Mouse (Mus musculus): ENCODE measurements at regions not wholly inside any gene's neighbourhood (a gene's known extent, or its start where the extent isn't known, plus 50 kb on each side); places are given as distances from the start of the nearest gene placed in this dataset.
"Not testable (repeated sequence)": the region's sequence is repeated elsewhere in the genome, so short reads cannot be mapped to it uniquely, and the experiment has no call there.

DNA sequence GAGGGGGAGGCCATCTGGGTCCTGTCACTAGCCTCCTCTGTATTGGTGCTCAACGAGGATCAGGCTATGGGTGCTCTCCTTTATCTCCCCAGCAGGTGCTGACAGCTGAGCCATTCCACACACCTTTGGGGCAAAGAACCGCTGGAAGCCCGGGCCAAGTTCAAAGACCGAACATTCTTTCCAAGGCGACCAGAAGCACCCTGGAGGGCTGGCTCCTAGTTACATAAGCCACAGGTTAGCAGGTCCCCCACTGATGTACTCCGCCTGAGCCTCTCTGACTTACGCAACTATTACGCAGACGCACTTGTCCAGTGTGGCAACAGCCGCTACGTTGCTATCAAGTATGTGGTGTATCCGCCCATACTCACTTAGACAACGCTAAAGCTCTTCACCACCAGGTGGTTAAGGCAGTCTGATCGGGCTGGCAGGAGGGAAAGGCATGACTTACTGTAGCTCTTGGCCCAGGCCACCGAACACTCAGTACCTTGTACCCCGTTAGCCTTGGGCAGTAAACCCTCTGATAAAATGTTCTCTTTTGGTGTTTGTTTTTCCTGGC, 69.2 kb downstream of the Gm33543 start:
- ATAC-seq (ENCODE audit: low TSS enrichment) = no peak

- no peak for ATAC-seq (ENCODE audit: low TSS enrichment)
These were observed 69.8 kb downstream of the Gm33543 start for GRCm38 (mm10) chr10:95772811-95773424.

DNA sequence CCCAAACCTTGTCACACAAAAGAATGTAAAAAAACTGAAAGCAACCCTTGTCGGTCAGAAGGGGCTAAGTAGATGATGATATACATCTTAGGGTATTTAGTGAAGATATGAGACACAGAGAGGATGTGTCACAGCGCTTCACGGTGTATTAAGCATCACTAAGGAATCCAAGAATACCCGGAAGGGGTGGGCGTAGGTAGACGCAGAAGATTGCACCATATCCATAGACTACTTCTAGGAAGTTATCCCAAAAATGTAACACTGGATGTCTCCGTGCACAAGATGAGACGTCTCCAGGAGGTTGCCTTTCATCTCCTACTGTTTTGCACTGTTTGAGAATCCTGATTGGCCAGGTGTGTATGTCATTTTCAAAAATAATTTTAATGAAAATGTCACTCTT, 73.8 kb downstream of the Gm33543 start:
- peak; percentile 31; the same call in 1 of the 2 replicates for ATAC-seq (ENCODE audit: low TSS enrichment)

DNA sequence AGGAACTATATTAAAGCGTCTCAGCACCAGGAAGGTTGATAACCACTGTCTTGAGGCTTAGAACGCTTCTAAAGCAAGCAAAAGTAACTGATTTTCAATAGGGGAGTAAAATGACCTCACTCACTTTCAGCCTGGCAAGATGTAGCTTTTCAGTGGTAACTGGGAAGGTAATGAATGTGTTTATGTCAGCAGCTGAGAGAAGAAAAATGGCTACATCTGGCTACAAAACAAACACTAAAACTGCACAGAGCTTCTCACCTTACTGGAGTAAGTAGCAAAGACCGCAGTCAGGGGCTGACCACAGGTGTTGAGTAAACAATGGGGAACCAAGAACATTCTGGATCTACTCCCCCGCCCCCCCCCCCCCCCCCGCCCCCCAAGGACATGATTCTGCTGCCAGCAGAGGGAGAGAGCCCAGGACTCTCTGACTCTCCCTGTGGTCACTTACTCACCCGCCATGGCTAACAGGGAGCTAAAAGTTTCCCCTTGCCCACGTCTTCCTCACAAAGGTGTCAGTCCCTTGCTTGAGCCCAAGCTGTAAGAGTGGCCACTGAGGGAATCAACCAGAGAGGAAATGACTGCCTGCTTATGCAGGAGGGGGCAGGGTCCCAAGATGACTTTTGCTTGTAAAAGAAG, 75.1 kb downstream of the Gm33543 start:
- ATAC-seq (ENCODE audit: low TSS enrichment) = no peak

DNA sequence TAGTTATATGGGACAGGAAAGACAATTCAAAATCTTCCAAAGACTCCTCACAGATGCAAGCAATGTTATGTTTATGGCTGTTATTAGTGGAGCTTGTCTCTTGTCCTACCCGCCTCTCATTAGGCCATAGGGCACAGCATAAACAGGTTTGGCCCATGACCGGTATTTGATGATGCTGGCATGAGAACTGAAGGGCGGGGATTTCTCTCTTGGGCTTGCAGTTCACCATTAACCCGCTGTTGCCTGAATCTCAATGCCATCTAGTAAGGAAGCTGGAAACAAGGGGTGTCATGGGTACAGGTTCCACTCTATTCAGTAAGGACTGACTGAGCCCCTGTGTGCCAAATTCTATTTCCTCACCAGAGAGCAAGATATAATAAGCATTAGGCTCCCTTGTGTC, 78.6 kb downstream of the Gm33543 start:
- ATAC-seq (ENCODE audit: low TSS enrichment) = no peak

- ATAC-seq (ENCODE audit: low TSS enrichment) = no peak
These were observed 80.1 kb downstream of the Gm33543 start for GRCm38 (mm10) chr10:95762632-95763031.

DNA sequence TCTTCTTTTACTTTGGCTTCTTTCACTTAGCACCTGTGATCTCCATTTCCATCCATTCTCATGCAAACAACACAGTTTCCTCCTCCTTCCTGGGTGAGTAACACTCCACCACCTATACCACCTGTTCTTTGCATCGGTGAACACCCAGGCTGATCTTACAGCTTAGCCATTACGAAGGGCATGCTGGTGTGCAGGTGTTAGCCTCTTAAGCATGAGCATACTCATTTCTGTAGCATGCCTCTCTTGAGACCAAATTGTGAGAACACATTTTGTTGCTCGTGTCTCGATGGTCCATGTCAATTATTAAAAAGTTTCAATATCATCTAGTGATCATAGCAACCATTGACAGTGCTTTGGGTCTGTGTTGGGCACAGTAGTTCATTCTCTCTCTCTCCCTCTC, 80.8 kb downstream of the Gm33543 start:
- no peak for ATAC-seq (ENCODE audit: low TSS enrichment)

GRCm38 (mm10) chr10:95760121-95760870, 82.4 kb downstream of the Gm33543 start:
- no peak for ATAC-seq (ENCODE audit: low TSS enrichment)

GRCm38 (mm10) chr10:95758181-95758580, 84.5 kb downstream of the Gm33543 start:
- ATAC-seq (ENCODE audit: low TSS enrichment) = no peak

GRCm38 (mm10) chr10:95755429-95755828, 82.2 kb upstream of the Anapc15-ps start:
- no peak for ATAC-seq (ENCODE audit: low TSS enrichment)

GRCm38 (mm10) chr10:95753396-95753905, 80.2 kb upstream of the Anapc15-ps start:
- no peak for ATAC-seq (ENCODE audit: low TSS enrichment)

GRCm38 (mm10) chr10:95748360-95748759, 75.1 kb upstream of the Anapc15-ps start:
- ATAC-seq (ENCODE audit: low TSS enrichment) = no peak

DNA sequence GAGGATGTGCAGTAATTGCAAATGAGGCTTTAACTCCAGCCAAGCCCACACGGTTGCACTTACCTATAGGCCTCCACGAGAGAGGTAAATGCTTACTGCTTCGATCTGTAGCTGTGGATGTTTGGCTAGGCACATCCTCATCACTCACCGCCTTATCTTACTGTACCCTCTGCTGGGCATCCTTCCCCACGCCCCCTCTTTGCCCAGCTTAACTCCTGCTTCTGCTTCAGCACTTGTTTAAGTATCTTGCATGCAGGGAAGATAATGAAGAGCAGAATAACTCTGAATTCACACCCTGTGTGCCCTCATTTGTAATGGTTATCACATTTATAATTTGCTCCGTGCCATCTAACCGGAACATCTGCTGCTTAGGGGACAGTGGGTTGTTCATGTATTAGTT, 74.7 kb upstream of the Anapc15-ps start:
- no peak for ATAC-seq (ENCODE audit: low TSS enrichment)

- ATAC-seq (ENCODE audit: low TSS enrichment) = no peak
These were observed 72.8 kb upstream of the Anapc15-ps start for GRCm38 (mm10) chr10:95745834-95746620.

- ATAC-seq (ENCODE audit: low TSS enrichment) = no peak
These were observed 72.0 kb upstream of the Anapc15-ps start for GRCm38 (mm10) chr10:95745254-95745653.

DNA sequence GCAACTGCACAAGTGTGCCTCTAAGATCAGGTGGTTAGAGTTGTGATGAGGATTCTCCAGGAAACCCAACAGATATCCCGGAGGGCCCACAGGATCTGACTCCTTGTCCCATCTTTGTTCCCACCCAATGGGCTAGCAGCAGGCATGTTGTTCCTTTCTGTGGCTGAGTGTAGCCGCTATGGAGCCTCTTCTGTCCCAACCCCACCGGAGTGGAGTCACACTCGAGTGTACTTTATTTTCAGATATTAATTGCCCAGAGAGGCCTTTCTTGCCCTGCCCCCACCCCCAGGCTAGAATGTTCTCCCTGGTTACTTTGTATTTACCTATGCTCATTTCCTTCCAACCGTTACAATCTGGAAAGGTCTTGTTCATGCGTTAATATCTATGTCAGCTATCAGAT, 70.4 kb upstream of the Anapc15-ps start:
- ATAC-seq (ENCODE audit: low TSS enrichment) = no peak

- ATAC-seq (ENCODE audit: low TSS enrichment) = no peak
These were observed 66.2 kb upstream of the Anapc15-ps start for GRCm38 (mm10) chr10:95739421-95739820.

- ATAC-seq (ENCODE audit: low TSS enrichment) = not testable (repeated sequence)
These were observed 63.5 kb upstream of the Anapc15-ps start for GRCm38 (mm10) chr10:95736743-95737142.

- ATAC-seq (ENCODE audit: low TSS enrichment) = no peak
These were observed 57.8 kb upstream of the Anapc15-ps start for GRCm38 (mm10) chr10:95731001-95731400.

DNA sequence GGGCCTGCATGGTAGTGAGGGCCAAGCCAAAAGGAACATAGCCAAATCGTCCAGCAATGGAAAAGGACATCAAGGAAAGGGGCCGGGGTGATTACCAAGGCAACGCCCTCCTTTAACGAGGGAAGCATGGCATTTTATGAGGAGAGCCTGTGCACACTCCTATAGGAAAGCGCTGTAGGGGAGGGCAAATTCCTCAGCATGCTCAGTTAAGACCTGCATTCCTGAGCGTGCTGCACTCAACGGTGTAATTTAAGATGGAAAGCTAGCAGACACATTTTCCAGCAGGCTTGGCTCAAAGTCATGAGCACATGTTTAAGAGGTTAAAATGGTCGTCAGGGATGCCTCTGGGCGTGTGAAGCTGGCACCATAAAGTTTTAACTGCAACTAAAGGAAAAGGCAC, 56.6 kb upstream of the Anapc15-ps start:
- ATAC-seq (ENCODE audit: low TSS enrichment) = no peak

- ATAC-seq (ENCODE audit: low TSS enrichment) = peak; percentile 96
These were observed 52.7 kb upstream of the Anapc15-ps start for GRCm38 (mm10) chr10:95725910-95726309.

- no peak for ATAC-seq (ENCODE audit: low TSS enrichment)
These were observed 52.1 kb upstream of the Anapc15-ps start for GRCm38 (mm10) chr10:95725349-95725748.

All from frontal cortex, adult (tissue).